Mouse (Mus musculus) heart, adult 2 months (tissue): Measurements from ENCODE around the gene Tufm.

Source experiments
- CTCF ChIP-seq: fragments of 200-600 bp; IDR thresholded peaks from 2 replicates; pipeline ENCODE4 v1.8.1; 2022; ENCODE audit warnings: antibody characterized with exemption, mild to moderate bottlenecking, moderate library complexity
- EP300 ChIP-seq: fragments of 200-500 bp; IDR thresholded peaks from 2 replicates; pipeline ENCODE4 v1.6.1; 2011; ENCODE audit warnings: low read depth, low read length, control low read depth; ENCODE audit not compliant: insufficient read depth
- POLR2A ChIP-seq: fragments of 200-500 bp; IDR thresholded peaks from 2 replicates; pipeline ENCODE4 v1.6.1; 2011; ENCODE audit warnings: mild to moderate bottlenecking, low read depth, low read length, control low read depth; ENCODE audit not compliant: insufficient read depth

DNA sequence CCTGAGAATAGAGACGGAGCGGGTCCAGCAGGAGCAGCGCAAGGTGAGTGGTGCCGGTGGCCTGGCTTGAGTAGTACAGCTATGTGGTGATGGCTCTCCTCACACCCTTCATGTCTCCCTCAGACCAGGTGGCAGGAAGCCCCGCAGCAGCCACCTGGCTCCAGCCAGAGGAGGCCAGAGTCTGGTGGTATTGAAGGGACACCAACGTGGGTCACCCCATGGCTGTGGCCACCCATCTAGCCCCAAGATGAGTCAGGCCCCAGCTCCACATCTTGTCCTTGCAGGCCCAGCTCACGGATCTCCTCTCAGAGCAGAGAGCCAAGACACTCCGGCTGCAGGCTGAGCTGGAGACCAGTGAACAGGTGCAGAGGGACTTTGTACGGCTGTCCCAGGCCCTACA is 42.6 kb upstream of the Tufm start:
- TF ChIP-seq CTCF (no peak), POLR2A (no peak), EP300 (no peak)
